Mouse (Mus musculus) left cerebral cortex, postnatal 25 days (tissue): ENCODE data around the gene Scgb2b17. TPM values are rescaled to one million over a fixed set of nuclear protein-coding genes. Genes with fewer than 3 reads are reported as not detected.
"Not testable (repeated sequence)": the region's sequence is repeated elsewhere in the genome, so short reads cannot be mapped to it uniquely, and the experiment has no call there.

Experiments
- DNase-seq, 2 experiments: peaks; one replicate each; pipeline ENCODE4 v3.0.0; 2022; ENCODE audit warnings: low spot score in 2 of 2, mixed read lengths in 1 of 2
- intact Hi-C: fragments of 180-260 bp; cut with DNase I; formaldehyde crosslinking; loops from one replicate; pipeline ENCODE4 v1.15.1; 2025
- total RNA-seq, 2 experiments: library from RNA; stranded (reverse); gene quantifications; 2 replicates each; pipeline ENCODE4 v1.2.3; 2021

The Scgb2b17 gene
- not detected for total RNA-seq

GRCm38 (mm10) chr7:33056461-33056860, at the start of gene Scgb2b17:
Gene Scgb2b17 (minus strand): TSS chr7:33056561.
- intact Hi-C loops, DNase-seq: not testable (repeated sequence)

- DNase-seq, intact Hi-C loops: not testable (repeated sequence)
Measured at GRCm38 (mm10) chr7:33063149-33063548, 6.8 kb upstream of the Scgb2b17 start, which contains the start of gene Scgb1b17. Gene Scgb1b17 (plus strand): TSS chr7:33063449.

Other genes with a start within 250 kb of the Scgb2b17 start
- not detected for gene Scgb2b15, start 226.9 kb downstream of the Scgb2b17 start, total RNA-seq
- not detected for gene Scgb1b15, start 220.0 kb downstream of the Scgb2b17 start, total RNA-seq
- gene Scgb1b17, start 6.9 kb upstream of the Scgb2b17 start, total RNA-seq: not detected
- gene Scgb2b18, start 117.3 kb upstream of the Scgb2b17 start, total RNA-seq: not detected
- gene Scgb1b18, start 129.0 kb upstream of the Scgb2b17 start, total RNA-seq: not detected
- not detected for gene Scgb2b19, start 223.8 kb upstream of the Scgb2b17 start, total RNA-seq
- not detected for gene Scgb1b19, start 230.7 kb upstream of the Scgb2b17 start, total RNA-seq